Comparison of ENCODE assay signal across 8 mouse cellular contexts in genomic region chr1:59482696-59483520, GRCm38 (mm10). TPM values are rescaled to one million over a fixed set of nuclear protein-coding genes. Genes with fewer than 3 reads are reported as not detected.
DNase-seq lines count a peak whose midpoint lies in the region; ATAC-seq lines count a peak whose summit lies in the region.

No protein-coding gene starts in this region.

- no peaks in the 10 kb centered on the region for H3K36me3 ChIP-seq in heart, embryonic 10.5 days
- H3K36me3 ChIP-seq in kidney, embryonic 14.5 days (ENCODE audit: control insufficient read depth, insufficient read depth, low read length): peaks cover 13% of the 10 kb centered on the region
- H3K36me3 ChIP-seq in lung, embryonic 15.5 days: peaks cover 4% of the 10 kb centered on the region; the same call in 1 of the 2 replicates

- under 1% methylated on average over 88 of the region's 88 CpGs for WGBS in heart, embryonic 10.5 days
- WGBS in kidney, embryonic 14.5 days: under 1% methylated on average over 75 of the region's 88 CpGs
- WGBS in lung, embryonic 15.5 days: under 1% methylated on average over 88 of the region's 88 CpGs

- peaks cover 36% of the 10 kb centered on the region for H3K4me1 ChIP-seq in heart, embryonic 10.5 days
- H3K4me1 ChIP-seq in kidney, embryonic 14.5 days (ENCODE audit: control insufficient read depth, insufficient read depth, low read length): peaks cover 31% of the 10 kb centered on the region
- peaks cover 45% of the 10 kb centered on the region for H3K4me1 ChIP-seq in lung, embryonic 15.5 days

- peak overlapping the region; percentile 81 for H3K4me3 ChIP-seq in heart, embryonic 10.5 days
- peak overlapping the region; percentile 87 for H3K4me3 ChIP-seq in kidney, embryonic 14.5 days (ENCODE audit: low read length)
- H3K4me3 ChIP-seq in lung, embryonic 15.5 days: peak overlapping the region; percentile 84

- H3K9ac ChIP-seq in kidney, embryonic 14.5 days (ENCODE audit: low read depth, low read length): peak overlapping the region; percentile 97
- peak overlapping the region; percentile 91 for H3K9ac ChIP-seq in lung, embryonic 15.5 days

- H3K9me3 ChIP-seq in heart, embryonic 10.5 days: no peaks in the 10 kb centered on the region
- H3K9me3 ChIP-seq in kidney, embryonic 14.5 days (ENCODE audit: control insufficient read depth, low read length): no peaks in the 10 kb centered on the region
- no peaks in the 10 kb centered on the region for H3K9me3 ChIP-seq in lung, embryonic 15.5 days

- H3K27me3 ChIP-seq in heart, embryonic 10.5 days (ENCODE audit: insufficient read depth, poor library complexity, severe bottlenecking): peaks cover 20% of the 10 kb centered on the region
- peaks cover 3% of the 10 kb centered on the region; the same call in 1 of the 2 replicates for H3K27me3 ChIP-seq in kidney, embryonic 14.5 days (ENCODE audit: control insufficient read depth, insufficient read depth, low read length)
- no peaks in the 10 kb centered on the region for H3K27me3 ChIP-seq in lung, embryonic 15.5 days

- H3K4me2 ChIP-seq in kidney, embryonic 14.5 days (replicated peaks; ENCODE audit: low read depth, low read length): peak overlapping the region; percentile 91
- H3K4me2 ChIP-seq in lung, embryonic 15.5 days: peak overlapping the region; percentile 84

- peak; percentile 7; the same call in 1 of the 2 replicates for ATAC-seq in kidney, embryonic 14.5 days (ENCODE audit: low FRiP score, low TSS enrichment)
- ATAC-seq in lung, embryonic 15.5 days (ENCODE audit: borderline replicate concordance, extremely low read depth, low FRiP score, low TSS enrichment): peak; percentile 1; the same call in 1 of the 2 replicates

- H3K27ac ChIP-seq in heart, embryonic 10.5 days: peak overlapping the region; percentile 92
- peak overlapping the region; percentile 97 for H3K27ac ChIP-seq in kidney, embryonic 14.5 days (ENCODE audit: low read depth, low read length)
- H3K27ac ChIP-seq in lung, embryonic 15.5 days: peak overlapping the region; percentile 99

- peak; percentile 42 for DNase-seq in CD4-positive helper T cell, adult 2 months (ENCODE audit: low read depth, low spot score)
- DNase-seq in adipocyte (ENCODE audit: low spot score): peak; percentile 47
- DNase-seq in embryo, embryonic 11 days: peak; percentile 61
- DNase-seq in heart, embryonic 10.5 days (ENCODE audit: low spot score): no peak
- peak; percentile 14 for DNase-seq in ovary, postnatal 10 days (ENCODE audit: low spot score)
- peak; percentile 54 for DNase-seq in urinary bladder, postnatal 14 days (ENCODE audit: low spot score)

RNA-seq across cellular contexts. Expression of gene Fzd7, which starts 0.7 kb away (rescaled TPM):
- 4.2 and 13.0 TPM in 2 replicates for polyA plus RNA-seq in heart, embryonic 10.5 days (2016; fragmentation: Nextera tagmentation; extraction: Ambion mirVana)
- polyA plus RNA-seq in kidney, embryonic 14.5 days (2014; fragmentation: Nextera tagmentation; extraction: Ambion mirVana): 20.1 and 29.2 TPM in 2 replicates
- 15.4 and 15.8 TPM in 2 replicates for polyA plus RNA-seq in lung, embryonic 15.5 days (2015; fragmentation: Nextera tagmentation; extraction: Ambion mirVana)

RNA-seq across cellular contexts. Expression of gene Gm973, which starts 33.2 kb away (rescaled TPM):
- polyA plus RNA-seq in heart, embryonic 10.5 days (2016; fragmentation: Nextera tagmentation; extraction: Ambion mirVana): 0.16 TPM in 1 of 2 replicates, not detected in the other
- 0.90 and 1.4 TPM in 2 replicates for polyA plus RNA-seq in kidney, embryonic 14.5 days (2014; fragmentation: Nextera tagmentation; extraction: Ambion mirVana)
- polyA plus RNA-seq in lung, embryonic 15.5 days (2015; fragmentation: Nextera tagmentation; extraction: Ambion mirVana): 0.76 and 0.86 TPM in 2 replicates
